Mouse (Mus musculus): Measurements from ENCODE around the gene Cd48.

- no peak for TF ChIP-seq CTCF (conservative IDR thresholded peaks at IDR 0.05; ENCODE audit: low read length)
- no peak for TF ChIP-seq NANOG (IDR thresholded peaks at IDR 0.05; ENCODE audit: borderline replicate concordance, low read length)
Measured at GRCm38 (mm10) chr1:171661482-171661881, 20.3 kb upstream of the Cd48 start.
